In genomic region chr6:144875862-144876261, GRCm38 (mm10) we compare ENCODE assay signal across 21 mouse cellular contexts.
DNase-seq lines count a peak whose midpoint lies in the region; ATAC-seq and TF ChIP-seq lines count a peak whose summit lies in the region.
"Had no signal": no experiment of that assay in that cellular context is flagged by ENCODE, and none has a peak within 500 bp of the region (broad histone marks: within the 10 kb centered on the region; RNA-seq: fewer than 3 reads in every experiment).

No protein-coding gene starts in this region.

- no peak overlapping the region for H3K9ac ChIP-seq in heart, adult 2 months (ENCODE audit: low read depth, low read length)
- H3K9ac ChIP-seq: embryonic facial prominence, embryonic 13.5 days; heart, embryonic 13.5 days; hindbrain, embryonic 14.5 days had no signal

- no peaks in the 10 kb centered on the region for H3K79me2 ChIP-seq in heart, adult 2 months (replicated peaks; ENCODE audit: control insufficient read depth, insufficient read depth, low read length)

- no peaks in the 10 kb centered on the region for H3K27me3 ChIP-seq in heart, adult 2 months (ENCODE audit: control insufficient read depth, insufficient read depth, low read length)
- H3K27me3 ChIP-seq: embryonic facial prominence, embryonic 13.5 days; heart, embryonic 13.5 days had no signal

- no peak for TF ChIP-seq EP300 in heart, adult 2 months (IDR thresholded peaks at IDR 0.05; ENCODE audit: insufficient read depth, low read depth, low read length)

- intact Hi-C loops in heart, adult 2 months (cut with DNase I), result no loop called here
- intact Hi-C loops in left cerebral cortex, postnatal 4 days (cut with DNase I), result no loop called here

- WGBS in heart, adult 2 months, result 46% methylated on average over 9 of the region's 9 CpGs

- peak; percentile 87 for DNase-seq in ES-CJ7 (ENCODE audit: low read depth, low spot score)
- peak; percentile 77 for DNase-seq in R1 (ENCODE audit: low read depth, low spot score)
- peak; percentile 21 for DNase-seq in naive thymus-derived CD4-positive, alpha-beta T cell, adult 2 months (ENCODE audit: low read depth)
- no peak for DNase-seq in thymus, postnatal 25 days
- DNase-seq in heart, adult 2 months, result no peak
- DNase-seq in left cerebral cortex, postnatal 4 days, result no peak
- DNase-seq: adrenal gland, postnatal 10 days; cerebellum, adult 11-12 months; cerebellum, postnatal 14 days; gastrocnemius, adult 2 months; heart, postnatal 36 days; kidney, postnatal 36 days; lung, adult 18-20 months; lung, postnatal 14 days; retina, postnatal 1 day had no signal

- no peak for TF ChIP-seq POLR2A in heart, adult 2 months (IDR thresholded peaks at IDR 0.05; ENCODE audit: insufficient read depth, low read depth, low read length)

- no peaks in the 10 kb centered on the region for H3K36me3 ChIP-seq in heart, adult 2 months (ENCODE audit: control insufficient read depth, insufficient read depth, low read length)
- H3K36me3 ChIP-seq: embryonic facial prominence, embryonic 13.5 days; heart, embryonic 13.5 days; limb, embryonic 10.5 days had no signal

- no peaks in the 10 kb centered on the region for H3K4me1 ChIP-seq in heart, adult 2 months (ENCODE audit: control insufficient read depth, insufficient read depth, low read length)
- H3K4me1 ChIP-seq: heart, embryonic 13.5 days had no signal

- ATAC-seq in erythroid progenitor cell, adult 5-6 weeks (replicated peaks; ENCODE audit: low FRiP score, poor library complexity, severe bottlenecking), result peak; percentile 83

- TF ChIP-seq CTCF in heart, adult 2 months (IDR thresholded peaks at IDR 0.05), result no peak

- H3K27ac ChIP-seq in heart, adult 2 months, result no peak overlapping the region
- H3K27ac ChIP-seq: embryonic facial prominence, embryonic 13.5 days; gastrocnemius, adult 2 months; heart, embryonic 13.5 days; hindbrain, embryonic 14.5 days; left cerebral cortex, adult 2 months; limb, embryonic 10.5 days had no signal

- H3K4me3 ChIP-seq in heart, adult 2 months, result no peak overlapping the region
- H3K4me3 ChIP-seq: embryonic facial prominence, embryonic 13.5 days; gastrocnemius, adult 2 months; heart, embryonic 13.5 days; left cerebral cortex, adult 2 months; limb, embryonic 10.5 days had no signal

Comparison
In these comparisons a context has a peak if more than half of its experiments do, and no peak if none do; other contexts are left out.
1. DNase-seq: peak in ES-CJ7 (single experiment), R1 (single experiment) and naive thymus-derived CD4-positive, alpha-beta T cell, adult 2 months (single experiment); none in thymus, postnatal 25 days (single experiment), heart, adult 2 months (0 of 2) and left cerebral cortex, postnatal 4 days (single experiment).